Mouse (Mus musculus): Measurements from ENCODE around the gene Gm853. TPM values are rescaled to one million over a fixed set of nuclear protein-coding genes. Genes with fewer than 3 reads are reported as not detected.

Gene Gm853
- polyA plus RNA-seq (2017; shearing (Covaris generic)) = not detected

GRCm38 (mm10) chr4:130222179-130222578 lies at the start of gene Gm853:
Gene Gm853, minus strand, starts transcription at chr4:130222401.

GRCm38 (mm10) chr4:130175072-130175711 lies 47.0 kb downstream of the Gm853 start, which contains the start of gene Tinagl1:
Gene Tinagl1, minus strand, starts transcription at chr4:130175122.

Other genes starting within 250 kb of the Gm853 start
- gene Adgrb2, start 237.5 kb downstream of the Gm853 start, polyA plus RNA-seq (2017; shearing (Covaris generic)) = 1 to 10 TPM in 1 of 2 experiments, not detected in 1; 1.4 TPM
- gene Col16a1, start 174.6 kb downstream of the Gm853 start, polyA plus RNA-seq (2017; shearing (Covaris generic)) = under 1 TPM in 1 of 2 experiments, not detected in 1; 0.84 TPM
- gene Pef1, start 119.8 kb downstream of the Gm853 start, polyA plus RNA-seq (2017; shearing (Covaris generic)) = 10 to 100 TPM; 67.5 to 67.8 TPM
- not detected for gene Hcrtr1, start 83.0 kb downstream of the Gm853 start, polyA plus RNA-seq (2017; shearing (Covaris generic))
- gene Tinagl1, start 47.3 kb downstream of the Gm853 start, polyA plus RNA-seq (2017; shearing (Covaris generic)) = 1 to 10 TPM in 1 of 2 experiments, under 1 TPM in 1; 0.24 to 2.8 TPM
- under 1 TPM in 1 of 2 experiments, not detected in 1; 0.60 TPM for gene Serinc2, start 56.8 kb upstream of the Gm853 start, polyA plus RNA-seq (2017; shearing (Covaris generic))
- gene Fabp3, start 86.2 kb upstream of the Gm853 start, polyA plus RNA-seq (2017; shearing (Covaris generic)) = 1 to 10 TPM in 1 of 2 experiments, under 1 TPM in 1; 0.58 to 2.9 TPM
- gene Gm10570, start 86.3 kb upstream of the Gm853 start, polyA plus RNA-seq (2017; shearing (Covaris generic)) = 1 to 10 TPM in 1 of 2 experiments, under 1 TPM in 1; 0.33 to 1.8 TPM
- gene Zcchc17, start 137.5 kb upstream of the Gm853 start, polyA plus RNA-seq (2017; shearing (Covaris generic)) = 10 to 100 TPM; 58.3 to 68.3 TPM
- 100 to 1,000 TPM; 110 to 113 TPM for gene Snrnp40, start 137.7 kb upstream of the Gm853 start, polyA plus RNA-seq (2017; shearing (Covaris generic))